Mouse (Mus musculus) testis, adult 2 months (tissue): ENCODE results near the gene Ap1ar.

Experiments
- CTCF ChIP-seq: fragments of 200-500 bp; IDR thresholded peaks from 2 replicates; pipeline ENCODE4 v1.5.1; 2012; ENCODE audit warnings: low read depth, mild to moderate bottlenecking, inconsistent platforms, low read length, moderate library complexity; ENCODE audit not compliant: control insufficient read depth, insufficient read depth, insufficient replicate concordance
- POLR2A ChIP-seq: fragments of 200-500 bp; IDR thresholded peaks from 2 replicates; pipeline ENCODE4 v1.6.1; 2012; ENCODE audit warnings: low read depth, mild to moderate bottlenecking, inconsistent platforms, low read length, moderate library complexity; ENCODE audit not compliant: control insufficient read depth

- TF ChIP-seq CTCF, result no peak
- TF ChIP-seq POLR2A, result no peak
Observed at GRCm38 (mm10) chr3:127863571-127863970, 26.2 kb upstream of the Ap1ar start.
